Mouse (Mus musculus) hindbrain, embryonic 11.5 days (tissue): ENCODE results near the gene Gm765. TPM values are rescaled to one million over a fixed set of nuclear protein-coding genes. Genes with fewer than 3 reads are reported as not detected.
A peak's percentile ranks its signal among the peaks of the same experiment; 100 is the strongest.

ENCODE experiments used
- ATAC-seq: fragments of 200-750 bp; cut with Nextera tagmentation; 2 replicates; pipeline ENCODE4 v1.8.0; 2017; ENCODE audit warnings: mild to moderate bottlenecking, moderate TSS enrichment, moderate library complexity; ENCODE audit not compliant: low FRiP score
- DNase-seq: peaks from one replicate; pipeline ENCODE4 v3.0.0-alpha.2; 2015; ENCODE audit warnings: low spot score
- H3K27ac ChIP-seq: fragments of 300-500 bp; sonication (generic); 2 replicates; pipeline ENCODE4 v1.5.1; 2014; ENCODE audit warnings: mild to moderate bottlenecking, low read depth, low read length
- H3K27me3 ChIP-seq: fragments of 300-500 bp; sonication (generic); 2 replicates; pipeline ENCODE4 v1.6.1; 2014; ENCODE audit warnings: mild to moderate bottlenecking, low read length, moderate library complexity, mixed read lengths; ENCODE audit not compliant: control insufficient read depth, insufficient read depth
- H3K36me3 ChIP-seq: fragments of 300-500 bp; sonication (generic); 2 replicates; pipeline ENCODE4 v1.6.1; 2014; ENCODE audit warnings: mild to moderate bottlenecking, low read length, moderate library complexity, mixed read lengths; ENCODE audit not compliant: control insufficient read depth, insufficient read depth
- H3K4me1 ChIP-seq: fragments of 300-500 bp; sonication (generic); replicated peaks from 2 replicates; pipeline ENCODE4 v1.6.1; 2014; ENCODE audit warnings: low read length, mixed read lengths; ENCODE audit not compliant: control insufficient read depth, insufficient read depth
- H3K4me2 ChIP-seq: fragments of 300-500 bp; sonication (generic); replicated peaks from 2 replicates; pipeline ENCODE4 v1.6.1; 2014; ENCODE audit warnings: mild to moderate bottlenecking, low read depth, low read length
- H3K4me3 ChIP-seq: fragments of 300-500 bp; sonication (generic); 2 replicates; pipeline ENCODE4 v1.5.1; 2014; ENCODE audit warnings: low read depth, low read length
- H3K9ac ChIP-seq: fragments of 300-500 bp; sonication (generic); 2 replicates; pipeline ENCODE4 v1.6.1; 2014; ENCODE audit warnings: low read depth, low read length
- H3K9me3 ChIP-seq: fragments of 300-500 bp; sonication (generic); 2 replicates; pipeline ENCODE4 v1.6.1; 2016; ENCODE audit warnings: low read length; ENCODE audit not compliant: control insufficient read depth
- WGBS: fragments of 180-500 bp; shearing (Covaris S2); extraction: QIAGEN DNeasy Blood & Tissue Kit; methylation state at CpG from one replicate; pipeline ENCODE4 v1.1.7; 2014; 5-methylcytosine and 5-hydroxymethylcytosine counted together
- polyA plus RNA-seq: library from polyadenylated mRNA; unstranded; fragments of >200 nt; fragmentation: Nextera tagmentation; extraction: Ambion mirVana; gene quantifications from 2 replicates; pipeline ENCODE4 v1.2.1, GENCODE M21; 2014

Gm765 gene
- polyA plus RNA-seq: not detected in 2 replicates

DNA sequence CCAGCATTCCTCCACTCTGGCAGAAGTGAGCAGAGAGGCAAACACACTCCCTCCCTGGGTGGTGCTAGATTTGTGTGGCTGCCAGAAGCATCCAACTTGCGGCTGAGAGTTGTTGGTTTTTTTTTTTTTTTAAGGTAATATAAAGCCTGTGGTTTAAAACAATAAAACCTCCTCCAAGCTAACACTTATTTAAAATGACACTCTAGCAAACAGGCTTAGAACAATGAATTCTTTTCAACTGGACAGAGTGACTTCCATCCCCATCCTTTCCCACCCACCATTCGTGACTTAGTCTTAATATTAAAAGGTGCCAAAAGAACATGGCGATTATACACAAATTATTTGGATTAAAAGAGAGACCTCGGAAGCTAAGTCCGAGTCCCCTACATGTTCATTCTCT lies at the start of gene Gm765:
Gene Gm765, minus strand, starts transcription at position 101 of the 400 bp plus-strand sequence.
- DNase-seq (no peak), ATAC-seq (no peak)
- Histone ChIP-seq H3K4me3 (no peak within 1 kb of the TSS), H3K27ac (no peak within 1 kb of the TSS), H3K36me3 (no peaks in the 10 kb centered on the region), H3K4me2 (no peak within 1 kb of the TSS), H3K9me3 (no peaks in the 10 kb centered on the region), H3K9ac (no peak within 1 kb of the TSS), H3K4me1 (no peaks in the 10 kb centered on the region), H3K27me3 (no peaks in the 10 kb centered on the region)
- 84% methylated on average over 5 of the region's 5 CpGs for WGBS

DNA sequence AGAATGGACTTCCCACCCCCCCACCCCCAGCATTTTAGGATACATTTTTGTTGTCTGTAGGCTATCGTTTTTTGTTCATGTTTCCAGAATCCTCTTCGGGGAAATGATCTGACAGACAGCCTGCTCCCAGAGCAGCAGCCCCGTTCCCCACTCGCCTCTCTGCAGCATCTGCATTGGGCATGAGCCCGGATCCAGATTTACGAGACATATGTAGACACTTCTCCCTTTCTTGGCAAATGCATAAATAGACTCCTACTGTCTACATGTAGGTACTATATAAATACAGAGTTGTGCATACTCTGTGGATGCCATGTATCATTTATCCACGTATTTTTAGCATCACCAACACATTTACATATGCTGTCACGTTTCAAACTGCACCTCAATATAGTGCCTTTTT lies 42.9 kb upstream of the Gm765 start:
- 83% methylated on average over 8 of the region's 8 CpGs for WGBS
- Histone ChIP-seq H3K4me3 (no peak overlapping the region), H3K27ac (no peak overlapping the region), H3K4me1 (no peaks in the 10 kb centered on the region), H3K9ac (no peak overlapping the region), H3K36me3 (no peaks in the 10 kb centered on the region), H3K9me3 (no peaks in the 10 kb centered on the region), H3K27me3 (no peaks in the 10 kb centered on the region), H3K4me2 (no peak overlapping the region)
- DNase-seq: no peak
- no peak for ATAC-seq

GRCm38 (mm10) chr6:98384431-98384830 lies 41.9 kb upstream of the Gm765 start:
- ATAC-seq (no peak), DNase-seq (no peak)
- Histone ChIP-seq H3K9me3 (no peaks in the 10 kb centered on the region), H3K36me3 (no peaks in the 10 kb centered on the region), H3K4me1 (no peaks in the 10 kb centered on the region), H3K4me2 (no peak overlapping the region), H3K4me3 (no peak overlapping the region), H3K27ac (no peak overlapping the region), H3K27me3 (no peaks in the 10 kb centered on the region), H3K9ac (no peak overlapping the region)
- WGBS: 65% methylated on average over 8 of the region's 8 CpGs

- H3K9ac ChIP-seq: no peak overlapping the region
- peak; percentile 43 for DNase-seq
- H3K4me2 ChIP-seq: no peak overlapping the region
- H3K4me1 ChIP-seq: no peaks in the 10 kb centered on the region
- no peaks in the 10 kb centered on the region for H3K27me3 ChIP-seq
- H3K4me3 ChIP-seq: no peak overlapping the region
- H3K27ac ChIP-seq: no peak overlapping the region
- ATAC-seq: no peak
- 62% methylated on average over 6 of the region's 6 CpGs for WGBS
- H3K9me3 ChIP-seq: no peaks in the 10 kb centered on the region
- no peaks in the 10 kb centered on the region for H3K36me3 ChIP-seq
Observed at GRCm38 (mm10) chr6:98383411-98383810, 40.9 kb upstream of the Gm765 start.

DNA sequence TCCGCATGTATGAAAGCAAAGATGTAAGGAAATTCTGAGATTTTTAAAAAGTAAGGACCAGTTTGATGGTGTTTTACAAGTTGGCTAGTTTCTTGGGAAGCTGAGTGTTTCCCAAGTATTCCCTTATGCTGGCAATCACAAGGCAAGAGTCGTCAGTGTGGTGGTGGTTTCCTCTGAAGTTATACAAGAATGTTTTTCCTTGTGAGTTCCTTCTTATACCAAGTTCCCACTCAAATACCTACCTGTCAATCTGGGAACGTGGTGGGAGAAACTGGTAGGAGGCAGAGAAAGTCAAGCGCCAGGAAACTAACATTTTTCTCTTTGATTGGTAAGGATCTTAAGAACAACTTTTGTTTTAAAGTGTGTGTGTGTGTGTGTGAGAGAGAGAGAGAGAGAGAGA lies 23.6 kb upstream of the Gm765 start:
- no peaks in the 10 kb centered on the region for H3K4me1 ChIP-seq
- no peaks in the 10 kb centered on the region for H3K9me3 ChIP-seq
- WGBS: 87% methylated on average over 4 of the region's 4 CpGs
- H3K4me2 ChIP-seq: no peak overlapping the region
- no peak overlapping the region for H3K27ac ChIP-seq
- ATAC-seq (no peak), DNase-seq (no peak)
- H3K27me3 ChIP-seq: no peaks in the 10 kb centered on the region
- H3K36me3 ChIP-seq: no peaks in the 10 kb centered on the region
- H3K4me3 ChIP-seq: no peak overlapping the region
- H3K9ac ChIP-seq: no peak overlapping the region

DNA sequence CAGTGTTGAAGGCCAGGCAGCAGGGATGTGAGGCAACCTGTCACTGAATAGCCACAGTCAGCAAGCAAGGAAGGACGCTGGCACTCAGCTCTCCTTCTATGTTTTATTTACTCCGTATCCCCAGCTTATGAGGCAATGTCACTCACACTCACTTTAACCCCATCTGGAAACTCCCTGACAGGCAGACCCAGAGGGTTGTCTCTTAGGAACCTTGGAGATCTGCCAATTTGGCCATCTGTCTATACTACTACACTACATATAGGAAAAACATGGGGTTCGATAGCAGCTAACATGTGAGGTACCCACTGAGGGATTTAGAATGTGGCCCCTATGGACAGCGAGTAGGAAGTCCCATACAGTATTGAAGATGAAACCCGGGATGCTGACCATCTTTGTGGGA lies 12.7 kb upstream of the Gm765 start:
- no peaks in the 10 kb centered on the region for H3K4me1 ChIP-seq
- no peaks in the 10 kb centered on the region for H3K36me3 ChIP-seq
- DNase-seq: no peak
- H3K9me3 ChIP-seq: no peaks in the 10 kb centered on the region
- WGBS: 85% methylated on average over 5 of the region's 5 CpGs
- ATAC-seq: no peak
- no peak overlapping the region for H3K27ac ChIP-seq
- H3K9ac ChIP-seq: no peak overlapping the region
- H3K4me3 ChIP-seq: no peak overlapping the region
- no peak overlapping the region for H3K4me2 ChIP-seq
- no peaks in the 10 kb centered on the region for H3K27me3 ChIP-seq

DNA sequence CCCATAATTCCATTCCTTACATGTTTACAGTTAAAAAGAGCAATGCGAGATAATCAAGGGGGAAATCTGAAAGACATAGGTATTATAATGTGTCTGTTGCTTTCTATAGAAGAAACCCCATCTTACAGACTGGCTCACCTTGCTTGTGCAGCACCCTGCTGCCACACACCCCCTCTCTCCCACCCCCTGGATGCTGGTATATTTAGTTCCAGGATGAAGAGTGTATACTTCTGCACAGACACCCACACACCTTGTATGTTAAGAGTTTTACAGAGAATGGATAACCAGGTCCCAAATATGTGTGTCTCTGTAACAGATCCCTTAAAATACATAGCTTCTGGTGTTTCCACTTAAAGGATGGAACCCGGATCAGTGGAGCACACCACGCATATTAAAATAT lies 10.7 kb upstream of the Gm765 start:
- ATAC-seq: no peak
- no peaks in the 10 kb centered on the region for H3K36me3 ChIP-seq
- H3K9ac ChIP-seq: no peak overlapping the region
- DNase-seq: no peak
- 97% methylated on average over 3 of the region's 3 CpGs for WGBS
- no peaks in the 10 kb centered on the region for H3K27me3 ChIP-seq
- no peaks in the 10 kb centered on the region for H3K9me3 ChIP-seq
- no peaks in the 10 kb centered on the region for H3K4me1 ChIP-seq
- H3K4me2 ChIP-seq: no peak overlapping the region
- H3K27ac ChIP-seq: no peak overlapping the region
- no peak overlapping the region for H3K4me3 ChIP-seq

DNA sequence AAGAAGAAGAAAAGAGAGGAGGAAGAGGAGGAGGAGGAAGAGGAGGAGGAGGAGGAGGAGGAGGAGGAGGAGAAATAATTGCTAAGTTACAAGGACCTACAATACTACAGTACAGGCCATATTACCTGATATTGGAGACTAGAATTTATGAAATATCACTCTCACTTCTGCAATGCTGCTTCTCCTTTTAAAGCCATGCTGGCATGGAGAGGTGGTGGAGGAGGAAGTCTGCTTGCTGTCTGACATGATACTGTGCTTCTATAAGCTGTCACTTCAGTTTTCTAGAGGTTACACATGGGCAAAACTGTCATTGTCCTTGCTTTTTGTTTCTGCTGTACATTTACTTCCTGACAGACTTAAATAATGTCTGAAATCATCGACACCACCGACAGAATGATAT lies 9.8 kb downstream of the Gm765 start:
- Histone ChIP-seq H3K4me3 (no peak overlapping the region), H3K36me3 (no peaks in the 10 kb centered on the region), H3K27ac (no peak overlapping the region), H3K9ac (no peak overlapping the region), H3K4me2 (no peak overlapping the region), H3K27me3 (no peaks in the 10 kb centered on the region), H3K4me1 (no peaks in the 10 kb centered on the region), H3K9me3 (no peaks in the 10 kb centered on the region)
- WGBS: 90% methylated on average over 2 of the region's 2 CpGs
- no peak for ATAC-seq
- DNase-seq: no peak

GRCm38 (mm10) chr6:98311659-98312058 lies 30.9 kb downstream of the Gm765 start:
- Histone ChIP-seq H3K4me2 (no peak overlapping the region), H3K27me3 (no peaks in the 10 kb centered on the region), H3K36me3 (no peaks in the 10 kb centered on the region), H3K9me3 (no peaks in the 10 kb centered on the region), H3K9ac (no peak overlapping the region), H3K4me3 (no peak overlapping the region), H3K27ac (no peak overlapping the region), H3K4me1 (no peaks in the 10 kb centered on the region)
- 93% methylated on average over 5 of the region's 5 CpGs for WGBS
- DNase-seq (no peak), ATAC-seq (no peak)
